Mouse (Mus musculus) liver, embryonic 14.5 days (tissue): ENCODE measurements around the gene Sp9.

Experiments used
- CTCF ChIP-seq: IDR thresholded peaks from 2 replicates; pipeline ENCODE4 v1.5.1; 2016; ENCODE audit warnings: antibody characterized with exemption, low read depth, control low read depth
- EP300 ChIP-seq: IDR thresholded peaks from 2 replicates; pipeline ENCODE4 v1.6.1; 2016; ENCODE audit warnings: antibody characterized with exemption, low read depth

DNA sequence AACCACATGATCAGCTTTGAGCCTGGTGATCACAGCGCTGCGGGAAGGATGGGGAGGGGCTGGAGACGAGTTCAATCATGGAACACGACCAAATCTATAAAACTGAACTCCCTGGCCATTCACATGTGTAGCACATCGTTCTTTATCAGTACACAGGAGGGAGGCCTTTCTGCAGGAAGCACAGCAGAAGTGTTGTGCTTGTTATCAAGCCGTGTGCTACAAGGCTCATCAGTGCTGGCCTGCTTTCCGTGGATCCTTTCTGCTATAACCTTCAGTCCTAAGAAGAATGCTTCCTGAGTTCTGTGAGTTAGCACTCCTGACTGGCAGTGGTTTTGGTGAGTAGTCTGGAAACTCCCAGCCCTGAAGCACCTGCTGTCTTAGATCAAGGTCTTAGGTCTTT is 23.3 kb downstream of the Sp9 start:
- TF ChIP-seq CTCF (no peak), EP300 (no peak)
